Mouse (Mus musculus) thymus, postnatal 25 days (tissue): ENCODE data around the gene Zfp108.

Experiments used
- DNase-seq: peaks from one replicate; pipeline ENCODE4 v3.0.0; 2022

The Zfp108 gene

GRCm38 (mm10) chr7:24286916-24287315, 32.3 kb downstream of the Zfp108 start:
- no peak for DNase-seq

GRCm38 (mm10) chr7:24287670-24288069, 33.1 kb downstream of the Zfp108 start:
- no peak for DNase-seq

- DNase-seq, result no peak
Measured at GRCm38 (mm10) chr7:24288512-24288911, 33.9 kb downstream of the Zfp108 start.

- no peak for DNase-seq
Measured at GRCm38 (mm10) chr7:24290106-24290693, 35.6 kb downstream of the Zfp108 start.

- no peak for DNase-seq
Measured at GRCm38 (mm10) chr7:24291387-24292090, 36.9 kb downstream of the Zfp108 start.

GRCm38 (mm10) chr7:24293061-24293851, 38.7 kb downstream of the Zfp108 start:
- no peak for DNase-seq

- DNase-seq, result no peak
Measured at GRCm38 (mm10) chr7:24294763-24295162, 40.2 kb downstream of the Zfp108 start.

GRCm38 (mm10) chr7:24295376-24295775, 40.8 kb downstream of the Zfp108 start:
- no peak for DNase-seq

- DNase-seq, result no peak
Measured at GRCm38 (mm10) chr7:24296386-24296785, 41.8 kb downstream of the Zfp108 start.

- no peak for DNase-seq
Measured at GRCm38 (mm10) chr7:24297361-24298095, 42.9 kb downstream of the Zfp108 start.

GRCm38 (mm10) chr7:24298635-24298972, 44.0 kb downstream of the Zfp108 start:
- DNase-seq, result peak; percentile 47

GRCm38 (mm10) chr7:24298973-24299708, 44.5 kb downstream of the Zfp108 start:
- DNase-seq, result peak; percentile 78

- DNase-seq, result no peak
Measured at GRCm38 (mm10) chr7:24299823-24300481, 45.4 kb downstream of the Zfp108 start.

- peak; percentile 19 for DNase-seq
Measured at GRCm38 (mm10) chr7:24300771-24301282, 46.2 kb downstream of the Zfp108 start, which contains the start of gene Zfp61. Gene Zfp61 (minus strand): TSS chr7:24301232.
